Mouse (Mus musculus): ENCODE data around the gene Cacna1e.

The Cacna1e gene

DNA sequence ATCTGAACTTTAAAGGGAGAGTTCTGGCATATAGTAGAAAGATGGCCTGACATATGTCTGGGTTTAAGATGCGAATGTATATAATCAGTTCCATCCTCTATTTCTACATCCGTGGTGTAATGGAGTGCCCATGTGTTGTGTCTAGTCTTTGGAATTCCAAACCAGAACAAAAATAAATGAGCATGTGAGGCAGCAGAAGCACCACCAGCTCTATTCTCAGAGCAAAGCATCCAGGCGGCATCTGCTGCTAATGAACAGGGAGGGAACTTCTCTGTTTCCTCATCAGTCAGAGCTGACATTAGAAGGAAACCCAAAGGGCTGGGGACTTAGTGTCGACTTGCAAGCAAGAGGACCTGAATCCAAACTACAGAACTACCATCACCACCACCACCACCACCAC lies 385.5 kb downstream of the Cacna1e start:
- peak; percentile 62 for DNase-seq

DNA sequence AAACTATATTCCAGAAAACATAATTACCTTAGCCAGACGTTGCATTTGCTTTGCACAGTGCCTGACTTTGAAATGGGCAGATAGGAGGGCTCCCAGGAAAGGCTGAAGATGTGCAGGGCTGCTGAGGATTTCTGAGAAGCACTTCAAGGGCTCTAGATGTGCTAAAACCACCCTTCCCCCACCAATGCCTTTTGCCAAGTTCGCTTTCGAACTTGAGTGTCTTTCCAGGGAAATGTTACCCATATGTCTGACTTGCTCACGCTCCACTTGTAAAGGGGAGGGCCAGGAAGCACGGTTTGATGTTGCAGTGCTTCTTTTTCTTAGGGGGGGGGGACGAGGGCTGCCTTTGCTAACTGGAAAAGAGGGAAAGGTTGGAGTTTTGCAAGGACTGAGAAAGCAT lies 393.2 kb downstream of the Cacna1e start:
- DNase-seq = no peak

DNA sequence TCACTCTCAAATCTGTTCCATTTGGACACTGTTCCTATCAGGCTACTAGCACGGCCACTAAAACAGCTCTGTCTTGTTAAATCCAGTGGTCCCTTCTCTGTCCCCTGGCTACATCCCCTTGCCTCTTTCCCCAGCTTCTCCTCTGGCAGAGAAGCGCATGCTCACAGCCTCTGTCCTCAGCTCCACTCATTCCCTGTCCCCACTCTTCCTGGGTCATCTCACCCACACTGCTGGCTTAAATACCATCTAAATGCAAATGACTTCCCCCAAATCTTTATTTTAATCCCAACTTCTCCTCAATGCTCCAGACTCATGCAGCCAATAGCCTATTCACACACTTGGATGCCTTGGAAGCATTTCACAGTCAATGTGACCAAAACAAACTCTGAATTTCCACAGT lies 407.6 kb downstream of the Cacna1e start:
- no peak for DNase-seq

DNA sequence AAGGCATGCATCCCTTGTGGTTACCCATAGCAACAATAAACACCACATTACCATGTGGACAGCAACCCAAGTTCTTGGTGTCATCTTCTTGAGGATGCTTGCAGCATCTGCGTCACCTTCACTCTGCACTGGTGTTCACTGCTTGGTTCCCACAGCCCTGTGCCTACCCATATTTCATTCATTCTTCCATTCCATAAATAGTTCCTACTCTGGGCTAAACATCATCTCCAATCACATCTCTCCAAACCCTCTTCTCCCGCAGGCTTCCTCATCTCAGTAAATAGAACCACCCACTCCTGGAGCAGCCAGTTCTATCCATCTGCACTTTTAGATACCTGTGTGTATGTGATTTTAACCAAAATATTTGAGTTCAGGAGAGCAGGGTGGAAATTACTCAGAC lies 408.6 kb downstream of the Cacna1e start:
- peak; percentile 29 for DNase-seq

DNA sequence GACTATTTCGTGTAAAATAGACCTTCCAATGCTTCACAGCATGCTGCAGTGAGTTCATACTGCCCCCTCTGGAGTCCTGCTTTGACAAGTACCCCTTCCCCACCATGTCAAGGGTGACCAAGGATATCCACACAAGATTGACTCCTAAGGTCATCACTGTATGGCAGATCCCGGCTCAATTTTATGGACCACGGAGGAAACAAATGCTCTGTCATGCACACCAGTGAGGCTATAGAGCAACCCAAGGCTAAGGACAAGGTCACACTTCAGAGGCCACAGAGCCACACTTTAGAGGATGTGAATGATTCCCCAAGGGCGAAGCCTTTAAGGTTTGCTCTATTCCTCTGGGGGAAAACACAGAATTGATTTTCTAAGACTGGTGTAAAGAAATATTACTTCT lies 410.1 kb downstream of the Cacna1e start:
- no peak for DNase-seq

DNA sequence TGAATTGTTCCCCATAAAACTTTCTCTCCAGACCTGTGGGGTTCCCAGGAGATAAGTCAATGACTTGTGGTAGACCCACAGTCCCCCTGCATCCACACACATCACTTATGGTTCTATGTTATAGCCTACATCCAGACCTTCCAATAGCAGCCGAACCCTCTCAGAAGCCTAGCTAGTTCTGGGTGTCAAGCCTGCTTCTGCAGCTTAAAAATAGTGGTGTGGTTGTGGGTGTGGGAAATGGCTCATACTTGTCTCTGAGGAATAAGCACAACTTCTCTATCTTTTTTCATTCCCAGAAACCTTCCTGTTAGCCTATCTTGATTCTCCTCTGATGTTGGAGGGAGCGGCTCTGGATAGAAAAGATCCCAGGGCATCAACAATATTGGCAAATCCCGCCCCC lies 417.0 kb downstream of the Cacna1e start:
- no peak for DNase-seq

DNA sequence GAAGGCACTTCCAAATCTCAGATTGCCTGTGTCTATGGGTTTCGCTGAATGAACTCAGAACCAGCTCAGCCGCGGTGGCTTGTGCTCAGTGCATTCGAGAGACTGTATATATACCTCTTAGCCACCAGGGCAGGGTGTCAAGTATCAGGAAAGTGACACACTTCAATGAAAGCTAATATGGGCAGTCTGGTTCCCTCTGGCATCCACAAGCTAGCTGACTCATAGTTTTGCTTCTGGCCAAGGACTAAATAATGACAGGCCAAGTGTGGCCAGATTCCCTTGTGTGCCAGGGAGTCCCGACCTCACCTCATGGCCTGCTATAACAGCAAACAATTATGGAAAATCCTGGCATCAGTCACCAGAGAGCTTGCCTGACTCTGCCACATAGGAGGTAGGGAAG lies 422.8 kb downstream of the Cacna1e start:
- DNase-seq = no peak

DNA sequence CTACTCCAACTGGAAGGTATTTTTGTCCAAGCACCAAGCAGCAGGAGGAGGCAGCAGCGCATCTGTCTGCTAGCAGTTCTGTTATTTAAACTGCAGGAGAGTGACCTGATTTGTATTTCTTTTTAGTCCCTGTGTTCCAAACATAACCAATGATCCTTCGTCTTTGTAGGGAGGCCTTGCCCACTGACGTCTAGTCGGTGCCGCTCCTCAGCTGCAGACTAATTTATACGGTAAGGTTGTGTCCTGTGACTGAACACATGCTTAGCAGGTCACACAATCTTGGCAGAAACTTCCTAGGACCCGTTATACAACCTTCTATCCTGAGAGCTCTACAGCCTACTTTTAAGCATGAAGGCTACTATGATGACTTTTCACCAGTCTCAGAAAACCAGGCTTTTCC lies 424.2 kb downstream of the Cacna1e start:
- no peak for DNase-seq

DNA sequence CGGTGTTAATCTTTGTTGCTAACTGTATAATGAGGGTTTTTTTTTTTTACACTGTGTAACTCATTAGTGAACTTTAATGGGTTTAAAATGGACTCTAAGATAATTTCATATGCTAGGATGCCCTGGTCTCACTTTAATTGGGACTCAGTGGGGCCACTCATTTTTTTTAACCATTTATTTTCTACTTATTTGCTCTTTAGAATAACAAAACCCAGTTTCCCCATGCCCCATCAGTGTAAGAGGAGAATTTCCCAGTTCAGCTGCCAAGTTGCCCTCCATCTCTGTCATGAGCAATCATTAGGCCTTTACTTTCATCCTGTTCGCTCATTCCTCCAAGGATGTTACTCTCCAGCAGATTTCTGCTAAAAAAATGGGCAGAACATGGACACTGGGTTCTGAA lies 425.7 kb downstream of the Cacna1e start:
- DNase-seq = no peak

DNA sequence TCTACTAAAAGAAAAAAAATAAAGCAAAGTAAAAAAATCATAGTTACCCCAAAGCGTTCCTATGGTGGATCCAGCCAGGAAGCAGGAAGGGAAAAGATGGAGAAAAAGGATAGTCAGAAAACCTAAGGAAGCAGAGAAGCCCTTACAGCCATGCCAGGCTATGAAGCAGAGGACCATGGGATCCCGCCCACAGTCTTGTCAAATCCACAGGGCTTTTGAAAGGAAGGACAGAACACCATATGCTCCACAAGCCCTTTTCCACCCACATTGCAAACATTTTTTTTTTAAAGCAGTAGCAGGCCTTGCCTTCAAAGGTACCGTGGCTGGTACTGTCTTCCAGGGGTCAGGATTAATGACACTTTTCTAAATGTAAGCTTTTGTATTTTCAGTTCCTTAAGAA lies 433.5 kb downstream of the Cacna1e start:
- no peak for DNase-seq

DNA sequence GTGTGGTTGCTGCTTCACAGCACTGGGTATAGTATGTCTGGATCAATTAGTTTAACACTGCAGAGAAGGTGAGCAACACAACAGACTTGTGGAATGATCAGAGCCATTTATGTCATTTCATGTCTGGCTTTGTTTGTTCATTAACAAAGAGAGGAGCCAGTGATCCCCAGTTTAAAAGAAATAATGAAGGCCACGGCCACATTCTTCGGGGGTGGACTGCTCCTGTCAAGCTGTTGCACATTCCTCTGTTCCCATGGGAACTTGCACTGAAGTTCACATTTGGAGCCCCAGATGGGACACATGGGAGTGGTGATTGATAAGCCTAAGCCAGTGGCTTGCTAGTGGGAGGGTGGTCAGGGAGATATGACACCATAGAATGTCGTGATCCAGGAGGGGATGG lies 437.8 kb downstream of the Cacna1e start:
- DNase-seq = peak; percentile 46

DNA sequence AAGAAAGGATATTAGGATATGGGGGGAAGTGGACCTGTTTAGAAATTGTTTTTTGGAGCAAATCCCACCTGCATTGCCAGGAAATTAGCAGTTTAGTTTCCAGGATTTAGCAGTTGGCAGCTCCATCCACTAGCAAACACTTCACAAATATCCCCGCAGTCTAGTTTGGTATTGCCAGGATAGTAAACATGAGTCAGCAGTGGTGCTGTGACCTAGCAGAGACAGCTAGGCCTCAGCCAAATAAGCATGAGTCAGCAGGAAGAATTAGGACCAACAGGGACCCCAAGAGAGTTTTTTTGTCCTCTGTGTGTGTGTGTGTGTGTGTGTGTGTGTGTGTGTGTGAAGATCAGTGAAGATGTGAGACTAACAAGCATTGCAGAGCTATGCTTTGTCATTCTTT lies 450.8 kb downstream of the Cacna1e start:
- DNase-seq = no peak

DNA sequence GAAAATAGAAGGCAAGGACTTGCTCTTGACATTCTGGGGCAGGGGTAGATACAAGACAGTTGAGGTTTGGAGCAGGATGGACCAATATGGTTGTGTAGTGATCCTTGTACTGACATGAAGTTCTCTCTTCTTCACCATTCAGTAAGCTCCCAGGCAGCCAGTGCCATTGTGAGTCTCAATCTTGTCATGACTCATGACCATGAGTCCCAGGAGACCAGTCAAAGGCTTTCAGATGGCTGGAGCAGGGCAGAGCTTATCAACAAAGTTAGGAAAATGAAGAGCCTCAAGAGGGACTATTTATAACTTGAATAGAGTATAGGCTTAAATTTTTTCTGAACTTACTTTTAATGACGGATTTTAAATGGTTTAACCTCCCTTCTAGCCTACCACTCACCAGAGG lies 451.2 kb downstream of the Cacna1e start:
- DNase-seq = no peak

DNA sequence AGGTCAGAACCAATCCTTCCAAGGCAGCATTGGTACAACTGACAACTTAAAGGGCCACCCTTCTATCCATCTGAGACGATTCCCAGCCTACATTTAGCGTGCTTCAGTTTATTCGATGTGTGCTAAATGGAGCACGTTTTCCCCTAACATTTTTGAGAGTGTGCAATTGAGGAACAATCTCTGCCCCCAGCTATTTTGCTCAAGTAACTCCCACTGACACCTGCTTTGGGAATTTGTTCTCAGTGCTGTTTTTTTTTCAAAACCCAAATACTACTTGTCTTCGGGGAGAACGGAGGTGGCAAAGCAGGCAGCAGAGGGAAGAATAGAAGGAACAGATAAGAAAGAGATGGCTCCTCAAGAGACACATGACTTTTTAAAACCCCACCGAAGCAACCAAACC lies 456.0 kb downstream of the Cacna1e start:
- peak; percentile 20 for DNase-seq

DNA sequence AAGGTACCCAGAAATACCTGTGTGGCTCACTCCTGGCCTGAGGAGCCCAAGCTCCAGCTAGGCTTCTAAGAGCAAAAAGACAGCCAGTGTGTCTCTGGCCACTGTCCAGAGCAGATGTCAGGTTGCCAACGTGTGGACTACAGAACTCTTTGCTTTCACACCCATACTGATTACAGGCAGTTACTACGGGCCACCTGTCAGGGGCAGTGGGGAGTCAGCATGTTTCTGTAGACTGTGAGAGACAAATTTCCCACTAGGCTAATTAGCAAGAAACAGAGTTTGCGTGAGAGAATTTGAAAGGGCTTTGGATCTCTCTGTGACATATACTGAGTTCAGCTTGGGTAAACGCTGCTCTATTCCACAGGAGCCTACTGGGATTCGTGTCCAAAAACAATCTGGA lies 466.0 kb downstream of the Cacna1e start:
- DNase-seq = no peak

DNA sequence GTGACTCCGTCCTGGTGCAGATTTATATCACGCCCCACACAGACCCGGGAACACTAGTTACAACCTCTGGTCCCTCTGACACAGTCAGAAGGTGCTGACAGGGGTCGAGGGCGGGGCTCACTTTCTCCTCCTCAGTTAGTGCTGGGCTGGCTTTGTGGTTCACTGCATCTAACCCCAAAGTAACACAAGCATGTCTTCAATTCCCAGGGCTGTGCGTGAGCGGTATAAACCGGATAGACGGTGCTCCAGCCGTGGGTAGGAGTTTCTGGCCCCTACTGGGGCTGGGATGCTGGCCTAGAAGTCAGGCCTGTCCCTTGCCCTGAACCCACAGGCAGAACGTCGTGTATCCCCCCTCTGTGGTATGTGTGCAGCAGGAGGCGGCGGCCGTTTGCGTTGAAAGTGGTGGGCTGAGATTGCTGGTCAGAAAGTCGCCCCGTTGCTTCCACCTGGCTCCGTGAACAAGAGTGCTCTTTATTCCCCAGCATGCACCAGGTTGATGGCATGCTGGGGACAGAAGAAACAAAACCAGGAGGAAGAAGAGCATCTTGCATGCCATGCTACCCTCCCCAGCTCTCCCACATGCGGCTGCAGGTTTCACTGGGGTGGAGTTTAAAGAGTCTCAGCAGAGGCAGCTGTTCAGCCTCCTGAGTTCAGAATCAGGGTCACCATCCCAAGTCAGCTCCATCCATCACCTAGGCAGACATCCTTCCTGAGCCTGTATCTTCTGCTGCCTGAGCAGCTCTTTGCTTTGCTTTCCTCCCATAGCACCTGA lies 467.7 kb downstream of the Cacna1e start:
- no peak for DNase-seq

DNA sequence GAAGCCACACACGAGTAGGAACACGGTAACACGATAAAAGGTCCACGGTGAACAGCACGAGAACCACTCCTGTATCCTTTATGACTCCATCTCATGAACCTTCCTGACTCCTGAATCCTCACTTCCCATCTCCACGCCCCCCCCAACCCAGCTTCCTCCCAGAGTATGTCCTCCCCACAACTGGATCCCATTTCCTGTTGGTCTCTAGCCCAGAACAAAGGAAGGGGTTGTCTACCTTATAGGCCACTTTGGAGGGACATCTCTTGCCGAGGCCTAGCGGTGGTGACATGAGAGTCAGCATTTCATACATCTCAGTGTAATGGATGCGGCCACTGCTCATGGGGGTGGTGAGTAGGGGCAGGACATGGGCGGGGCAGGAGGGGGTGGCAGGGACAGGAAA lies 468.5 kb downstream of the Cacna1e start:
- no peak for DNase-seq

DNA sequence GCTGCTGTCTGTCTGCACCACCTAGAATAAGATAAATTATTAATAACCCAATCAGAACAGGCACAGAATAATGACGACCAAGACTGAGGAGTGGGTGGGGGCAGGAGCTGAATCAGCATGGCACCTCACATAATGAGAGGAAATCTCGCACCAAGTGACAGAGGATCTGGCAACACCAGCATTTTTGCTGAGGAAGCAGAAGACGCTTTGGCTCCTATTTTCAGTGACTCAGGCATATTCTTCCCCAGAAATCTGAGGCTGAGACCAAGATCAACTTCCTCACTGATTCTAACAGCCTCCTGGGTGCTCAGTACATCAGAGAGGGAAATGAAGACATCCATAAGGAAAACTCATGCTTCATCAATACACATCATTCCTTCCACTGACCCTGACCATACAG lies 471.2 kb downstream of the Cacna1e start:
- no peak for DNase-seq

DNA sequence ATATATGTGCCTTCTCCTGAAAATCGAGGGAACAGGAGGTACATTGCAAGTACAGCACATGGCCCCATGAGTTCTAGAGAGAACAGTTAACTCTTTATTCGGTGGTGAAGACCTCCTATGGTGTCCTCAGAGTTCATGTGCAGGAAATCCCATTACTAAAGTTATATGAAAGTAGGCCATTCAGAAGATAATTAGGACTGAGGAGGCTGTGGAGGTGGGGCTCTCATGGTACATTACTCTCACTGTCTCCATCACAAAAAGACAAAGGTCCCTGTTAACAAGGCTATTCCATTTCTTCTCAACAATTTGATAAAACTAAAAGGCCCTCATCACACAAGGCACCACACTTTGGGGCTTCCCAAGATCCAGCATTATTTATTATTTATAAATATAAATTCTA lies 475.2 kb downstream of the Cacna1e start:
- DNase-seq = no peak

DNA sequence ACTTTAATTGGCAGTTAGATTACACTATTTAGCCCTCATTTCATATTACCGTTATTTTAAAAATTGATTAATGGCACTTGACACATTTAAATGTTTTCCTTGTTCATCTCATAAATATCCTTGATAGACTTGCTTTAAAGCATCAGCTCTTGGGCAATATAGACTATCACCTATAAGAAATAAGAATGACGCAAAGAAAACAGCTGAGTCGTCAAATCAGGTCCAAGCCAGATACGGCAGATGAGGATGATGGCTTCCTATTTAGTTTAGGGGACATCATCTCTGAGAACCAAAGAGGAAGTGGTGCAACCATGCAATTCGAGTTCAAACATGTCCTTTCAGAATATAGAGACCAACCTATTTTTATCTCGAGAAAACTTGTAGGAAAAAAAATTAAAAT lies 492.3 kb downstream of the Cacna1e start:
- no peak for DNase-seq
